Mouse (Mus musculus) testis, adult 2 months (tissue): ENCODE measurements at regions not wholly inside any gene's neighbourhood (a gene's known extent, or its start where the extent isn't known, plus 50 kb on each side); places are given as distances from the start of the nearest gene placed in this dataset.

Experiments
- H3K27ac ChIP-seq: fragments of 200-500 bp; 2 replicates; pipeline ENCODE4 v1.5.1; 2012; ENCODE audit warnings: low read depth, low read length; ENCODE audit not compliant: control insufficient read depth, insufficient read depth
- H3K27me3 ChIP-seq: fragments of 200-500 bp; 2 replicates; pipeline ENCODE4 v1.6.1; 2012; ENCODE audit warnings: mild to moderate bottlenecking, low read length, moderate library complexity; ENCODE audit not compliant: control insufficient read depth, insufficient read depth
- H3K36me3 ChIP-seq: fragments of 200-500 bp; 2 replicates; pipeline ENCODE4 v1.6.1; 2012; ENCODE audit warnings: mild to moderate bottlenecking, low read length; ENCODE audit not compliant: control insufficient read depth, insufficient read depth
- H3K4me1 ChIP-seq: fragments of 200-500 bp; 2 replicates; pipeline ENCODE4 v1.6.1; 2012; ENCODE audit warnings: low read length; ENCODE audit not compliant: control insufficient read depth, insufficient read depth
- H3K4me3 ChIP-seq: fragments of 200-500 bp; 2 replicates; pipeline ENCODE4 v1.5.1; 2012; ENCODE audit warnings: low read depth, mild to moderate bottlenecking, low read length, moderate library complexity, mixed read lengths; ENCODE audit not compliant: control insufficient read depth
- CTCF ChIP-seq: fragments of 200-500 bp; IDR thresholded peaks from 2 replicates; pipeline ENCODE4 v1.5.1; 2012; ENCODE audit warnings: low read depth, mild to moderate bottlenecking, inconsistent platforms, low read length, moderate library complexity; ENCODE audit not compliant: control insufficient read depth, insufficient read depth, insufficient replicate concordance
- POLR2A ChIP-seq: fragments of 200-500 bp; IDR thresholded peaks from 2 replicates; pipeline ENCODE4 v1.6.1; 2012; ENCODE audit warnings: low read depth, mild to moderate bottlenecking, inconsistent platforms, low read length, moderate library complexity; ENCODE audit not compliant: control insufficient read depth

DNA sequence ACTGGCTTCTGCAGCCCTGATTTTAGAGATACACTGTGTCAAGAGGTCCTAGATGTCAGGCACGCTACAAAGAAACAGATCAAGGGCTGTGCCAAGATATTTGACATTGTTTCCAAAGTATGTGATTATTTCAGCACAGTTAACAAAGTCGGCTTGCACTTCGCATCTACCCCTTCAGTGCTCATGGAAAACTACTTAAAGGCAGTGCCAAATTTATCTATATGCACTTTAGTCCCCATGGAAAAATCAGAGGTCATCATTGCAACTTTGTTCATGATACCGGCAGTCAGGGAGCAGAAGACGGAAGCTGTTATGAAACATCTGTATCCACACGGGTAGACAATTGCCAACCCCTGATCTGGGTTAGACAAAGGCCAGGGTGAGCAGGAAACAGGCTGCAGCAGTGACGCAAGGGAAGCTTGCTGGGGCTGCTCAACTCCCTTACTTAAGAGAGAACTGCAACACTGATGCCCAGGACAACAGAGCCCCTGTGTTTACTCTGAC is 143.2 kb downstream of the Plk2 start:
- Histone ChIP-seq H3K36me3 (no peaks in the 10 kb centered on the region), H3K27me3 (no peaks in the 10 kb centered on the region), H3K4me1 (no peaks in the 10 kb centered on the region), H3K4me3 (no peak overlapping the region), H3K27ac (no peak overlapping the region)
- TF ChIP-seq POLR2A (no peak), CTCF (no peak)

DNA sequence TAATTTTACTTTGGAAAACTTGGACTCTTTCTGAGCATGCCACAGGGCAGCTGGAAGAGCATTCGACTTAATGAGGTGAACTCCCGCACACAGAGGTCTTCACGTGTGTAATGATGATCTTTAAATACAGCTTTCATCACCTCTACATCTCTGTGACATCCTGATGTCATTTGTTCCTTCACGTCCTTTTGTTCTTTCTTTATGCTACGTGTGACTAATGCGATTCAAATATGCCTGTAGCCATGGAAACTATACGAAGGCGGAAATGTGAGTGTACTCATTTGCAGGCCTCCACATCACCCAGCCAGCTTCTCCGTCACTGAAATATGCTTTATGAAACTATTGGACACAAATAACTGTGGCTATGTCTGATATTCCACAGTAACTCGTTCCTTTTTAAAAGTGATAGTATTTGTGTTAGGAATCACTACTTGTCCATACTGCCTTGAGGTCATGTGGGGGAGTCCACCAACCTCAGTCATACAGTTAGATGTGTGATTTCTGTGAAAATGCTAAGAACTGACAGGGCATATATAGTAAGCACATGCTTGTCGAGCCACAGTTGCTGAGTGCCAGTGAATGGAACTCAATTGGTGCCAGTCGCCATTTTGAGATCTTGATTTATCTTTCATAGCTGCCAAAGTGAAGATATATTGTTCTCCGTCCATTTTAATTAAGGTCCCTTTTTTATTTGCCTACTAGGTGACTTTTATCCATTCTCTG is 145.9 kb downstream of the Plk2 start:
- Histone ChIP-seq H3K27ac (no peak overlapping the region), H3K4me1 (no peaks in the 10 kb centered on the region), H3K4me3 (no peak overlapping the region), H3K27me3 (no peaks in the 10 kb centered on the region), H3K36me3 (no peaks in the 10 kb centered on the region)
- TF ChIP-seq CTCF (no peak), POLR2A (no peak)

DNA sequence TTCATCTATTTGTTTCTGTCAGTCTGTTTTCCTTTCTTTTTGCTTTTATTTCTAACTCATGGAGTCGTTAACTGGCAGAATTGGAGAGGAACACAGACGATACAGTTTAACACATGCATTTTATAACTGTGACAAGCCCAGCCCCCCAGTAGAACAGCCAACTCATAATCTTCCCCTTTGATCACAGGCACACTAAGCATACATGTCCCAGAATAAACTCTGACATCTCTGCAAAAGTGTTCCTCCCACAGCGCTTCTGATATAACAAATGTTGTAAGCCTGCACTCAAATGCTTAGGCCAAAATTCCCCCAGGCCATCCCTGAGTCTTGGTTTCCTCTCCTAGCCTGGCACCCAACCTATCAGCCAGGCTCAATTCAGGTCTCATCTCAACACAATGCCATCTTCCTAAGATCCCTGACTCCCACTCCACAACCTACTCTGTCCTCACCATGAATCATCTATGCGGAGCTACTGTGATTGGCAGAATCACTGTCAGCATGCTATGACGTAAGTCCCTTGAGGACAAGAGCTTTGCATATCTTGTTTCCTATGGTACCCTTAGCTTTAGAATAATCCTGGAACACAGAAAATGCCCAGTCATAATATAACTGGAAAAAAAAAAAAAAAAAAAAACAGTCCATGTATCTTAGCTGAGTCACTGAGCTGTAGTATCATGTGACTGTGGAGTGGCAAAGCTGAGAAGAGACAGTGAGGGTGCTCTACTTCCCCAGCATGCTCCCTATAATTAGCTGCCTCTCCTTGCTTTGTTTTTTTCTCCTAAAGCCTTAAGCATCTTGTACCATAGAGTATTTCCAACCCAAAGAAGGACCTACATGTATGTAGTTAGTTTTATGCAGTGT is 146.7 kb downstream of the Plk2 start:
- H3K4me3 ChIP-seq, result no peak overlapping the region
- H3K36me3 ChIP-seq, result no peaks in the 10 kb centered on the region
- H3K27me3 ChIP-seq, result no peaks in the 10 kb centered on the region
- TF ChIP-seq CTCF (no peak), POLR2A (no peak)
- H3K27ac ChIP-seq, result no peak overlapping the region
- no peaks in the 10 kb centered on the region for H3K4me1 ChIP-seq

DNA sequence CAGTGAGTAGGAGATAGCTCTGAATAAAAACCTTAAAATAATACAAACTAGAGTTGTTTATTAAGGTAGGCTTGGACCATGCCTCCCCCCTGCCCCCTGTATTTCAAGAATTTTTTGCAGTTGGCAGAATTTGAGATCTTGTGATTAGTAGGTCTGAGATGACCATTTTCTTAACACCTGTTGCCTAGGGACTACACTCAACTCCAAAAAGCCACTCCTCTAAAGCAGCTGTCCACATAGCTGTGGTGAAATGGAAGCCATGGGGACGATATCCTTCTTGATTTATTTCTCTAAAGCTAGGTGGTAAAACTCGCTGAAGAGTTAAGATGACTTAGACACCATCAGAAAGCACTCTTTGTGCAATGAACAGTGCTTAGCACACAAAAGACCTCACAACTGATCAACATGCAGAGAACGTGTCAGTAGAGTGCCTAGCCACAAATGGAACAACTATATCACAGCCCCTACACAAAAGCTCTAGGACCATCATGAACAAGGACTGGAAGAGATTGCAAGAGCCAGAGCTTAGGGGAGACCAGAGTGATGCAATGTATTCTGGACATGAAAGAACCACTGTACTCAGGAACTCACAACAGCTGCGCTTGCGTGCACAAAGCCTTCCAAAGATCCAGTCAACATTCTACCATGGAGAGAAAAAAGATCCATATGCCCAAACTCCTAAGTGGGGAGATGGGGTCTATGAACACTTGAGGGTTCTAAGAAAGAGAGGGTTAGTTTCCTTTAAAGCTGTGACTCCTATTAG is 147.6 kb downstream of the Plk2 start:
- H3K27me3 ChIP-seq, result no peaks in the 10 kb centered on the region
- no peak overlapping the region for H3K27ac ChIP-seq
- no peak overlapping the region for H3K4me3 ChIP-seq
- no peaks in the 10 kb centered on the region for H3K36me3 ChIP-seq
- no peaks in the 10 kb centered on the region for H3K4me1 ChIP-seq
- no peak for TF ChIP-seq CTCF
- no peak for TF ChIP-seq POLR2A

DNA sequence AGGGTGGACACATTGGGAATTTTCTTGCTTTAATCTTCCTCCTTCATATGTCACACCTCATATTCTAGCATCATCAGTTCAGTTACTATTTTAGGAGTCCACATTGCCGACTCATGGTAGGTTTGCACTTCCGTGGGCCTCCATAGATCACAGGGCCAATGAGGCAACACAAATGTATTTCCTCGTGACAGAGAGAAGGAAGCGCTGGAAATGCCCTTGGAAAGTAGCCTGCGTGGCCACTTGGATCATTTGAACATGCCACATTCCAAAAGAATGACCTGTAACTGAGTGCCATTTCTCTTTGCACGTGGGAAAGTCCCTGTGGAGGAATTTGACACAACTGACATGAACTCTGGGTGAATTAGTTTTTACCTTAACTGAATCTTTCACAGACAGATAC is 150.6 kb downstream of the Plk2 start:
- Histone ChIP-seq H3K4me1 (no peaks in the 10 kb centered on the region), H3K27ac (no peak overlapping the region), H3K4me3 (no peak overlapping the region), H3K27me3 (no peaks in the 10 kb centered on the region), H3K36me3 (no peaks in the 10 kb centered on the region)
- TF ChIP-seq CTCF (no peak), POLR2A (no peak)

DNA sequence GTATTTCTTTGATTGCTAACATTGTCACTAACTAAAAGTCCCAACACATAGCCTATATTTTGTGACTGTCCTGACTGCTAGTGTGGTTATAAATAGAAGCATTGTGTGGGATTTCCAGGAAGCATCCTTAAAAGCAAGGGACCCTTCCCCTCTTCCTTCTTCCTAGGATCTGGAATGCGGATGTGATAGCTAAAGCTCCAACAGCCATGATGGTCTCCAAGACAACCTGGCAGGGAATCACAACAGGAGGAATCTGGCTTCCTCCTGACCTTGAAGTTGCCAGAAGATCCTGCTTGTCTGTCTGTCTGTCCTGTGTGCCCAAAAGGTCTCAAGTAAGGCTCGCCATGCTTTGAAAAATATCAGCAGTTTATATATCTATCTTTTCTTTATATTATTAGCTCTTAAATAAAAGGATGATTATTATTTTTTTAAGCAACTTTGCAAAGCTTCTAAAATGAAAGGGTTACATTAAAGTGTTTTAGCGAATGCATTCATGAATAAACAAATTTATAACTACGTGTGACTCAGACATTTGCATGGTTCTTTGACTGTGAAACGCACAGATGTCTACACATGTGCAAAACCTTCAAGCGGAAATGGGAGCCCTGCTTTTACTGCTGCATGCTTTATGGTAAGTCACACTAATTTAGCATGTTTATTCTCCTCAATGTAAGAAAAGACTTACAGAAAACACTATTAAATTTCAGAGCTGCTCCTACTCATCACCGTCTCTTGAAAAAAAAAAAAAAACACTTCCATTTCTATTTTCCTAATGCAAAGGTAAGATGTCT is 160.9 kb downstream of the Plk2 start:
- TF ChIP-seq POLR2A (no peak), CTCF (no peak)
- Histone ChIP-seq H3K4me3 (no peak overlapping the region), H3K27ac (no peak overlapping the region), H3K4me1 (no peaks in the 10 kb centered on the region), H3K27me3 (no peaks in the 10 kb centered on the region), H3K36me3 (no peaks in the 10 kb centered on the region)
